Mouse (Mus musculus) midbrain, postnatal 0 days (tissue): ENCODE measurements around the gene Itga8. TPM values are rescaled to one million over a fixed set of nuclear protein-coding genes. Genes with fewer than 3 reads are reported as not detected.

Experiments used
- ATAC-seq: fragments of 200-750 bp; cut with Nextera tagmentation; 2 replicates; pipeline ENCODE4 v1.8.0; 2017; ENCODE audit warnings: moderate number of reproducible peaks, mild to moderate bottlenecking, moderate TSS enrichment, moderate library complexity; ENCODE audit not compliant: low FRiP score
- DNase-seq: peaks from one replicate; pipeline ENCODE4 v3.0.0-alpha.2; 2015; ENCODE audit warnings: low spot score
- H3K27ac ChIP-seq: fragments of 300-500 bp; sonication (generic); 2 replicates; pipeline ENCODE4 v1.5.1; 2014; ENCODE audit warnings: low read depth, mild to moderate bottlenecking, low read length, mixed read lengths
- H3K27me3 ChIP-seq: fragments of 300-500 bp; sonication (generic); 2 replicates; pipeline ENCODE4 v1.6.1; 2014; ENCODE audit warnings: low read length, control low read depth, mixed read lengths; ENCODE audit not compliant: insufficient read depth
- H3K36me3 ChIP-seq: fragments of 300-500 bp; sonication (generic); 2 replicates; pipeline ENCODE4 v1.6.1; 2014; ENCODE audit warnings: low read length, control low read depth, mixed read lengths; ENCODE audit not compliant: insufficient read depth
- H3K4me1 ChIP-seq: fragments of 300-500 bp; sonication (generic); 2 replicates; pipeline ENCODE4 v1.6.1; 2014; ENCODE audit warnings: mild to moderate bottlenecking, control low read depth, antibody characterized with exemption, low read length, mixed read lengths; ENCODE audit not compliant: insufficient read depth
- H3K4me2 ChIP-seq: fragments of 300-500 bp; sonication (generic); 2 replicates; pipeline ENCODE4 v1.6.1; 2014; ENCODE audit warnings: low read depth, mild to moderate bottlenecking, low read length, mixed read lengths; ENCODE audit not compliant: poor library complexity, severe bottlenecking
- H3K4me3 ChIP-seq: fragments of 300-500 bp; sonication (generic); 2 replicates; pipeline ENCODE4 v1.5.1; 2014; ENCODE audit warnings: low read depth, mild to moderate bottlenecking, low read length, moderate library complexity
- H3K9ac ChIP-seq: fragments of 300-500 bp; sonication (generic); replicated peaks from 2 replicates; pipeline ENCODE4 v1.6.1; 2014; ENCODE audit warnings: mild to moderate bottlenecking, low read length, moderate library complexity, mixed read lengths; ENCODE audit not compliant: poor library complexity, severe bottlenecking
- H3K9me3 ChIP-seq: fragments of 300-500 bp; sonication (generic); 2 replicates; pipeline ENCODE4 v1.6.1; 2016; ENCODE audit warnings: low read length, control low read depth
- CTCF ChIP-seq: IDR thresholded peaks from 2 replicates; pipeline ENCODE4 v1.5.1; 2016; ENCODE audit warnings: antibody characterized with exemption, mild to moderate bottlenecking
- WGBS: fragments of 180-500 bp; shearing (Covaris S2); extraction: QIAGEN DNeasy Blood & Tissue Kit; methylation state at CpG from one replicate; pipeline ENCODE4 v1.1.7; 2014; 5-methylcytosine and 5-hydroxymethylcytosine counted together
- polyA plus RNA-seq: library from polyadenylated mRNA; unstranded; fragments of >200 nt; fragmentation: Nextera tagmentation; extraction: Ambion mirVana; gene quantifications from 2 replicates; pipeline ENCODE4 v1.2.1, GENCODE M21; 2015
- total RNA-seq: library from RNA; depleted of rRNA; stranded (reverse); fragments of >200 nt; gene quantifications from 2 replicates; pipeline ENCODE4 v1.2.3, GENCODE M21; 2014

Itga8 gene
- total and polyA plus RNA-seq, 2 experiments from 2014 or later, result 1.3 to 5.4 TPM

- no peak for DNase-seq
- ATAC-seq, result no peak
- Histone ChIP-seq H3K27ac (no peak overlapping the region), H3K4me1 (no peaks in the 10 kb centered on the region), H3K27me3 (no peaks in the 10 kb centered on the region), H3K9ac (no peak overlapping the region), H3K9me3 (no peaks in the 10 kb centered on the region), H3K4me3 (no peak overlapping the region), H3K4me2 (no peak overlapping the region), H3K36me3 (no peaks in the 10 kb centered on the region)
- 84% methylated on average over 7 of the region's 7 CpGs for WGBS
- TF ChIP-seq CTCF, result no peak
Measured at GRCm38 (mm10) chr2:12092203-12092984, 209.3 kb downstream of the Itga8 start.

GRCm38 (mm10) chr2:12090993-12091392 lies 210.7 kb downstream of the Itga8 start:
- no peak for TF ChIP-seq CTCF
- 88% methylated on average over 2 of the region's 2 CpGs for WGBS
- ATAC-seq (no peak), DNase-seq (no peak)
- H3K4me2 ChIP-seq, result no peak overlapping the region
- no peaks in the 10 kb centered on the region for H3K4me1 ChIP-seq
- H3K9ac ChIP-seq, result no peak overlapping the region
- no peaks in the 10 kb centered on the region for H3K9me3 ChIP-seq
- no peaks in the 10 kb centered on the region for H3K27me3 ChIP-seq
- no peak overlapping the region for H3K27ac ChIP-seq
- H3K4me3 ChIP-seq, result no peak overlapping the region
- H3K36me3 ChIP-seq, result no peaks in the 10 kb centered on the region

DNA sequence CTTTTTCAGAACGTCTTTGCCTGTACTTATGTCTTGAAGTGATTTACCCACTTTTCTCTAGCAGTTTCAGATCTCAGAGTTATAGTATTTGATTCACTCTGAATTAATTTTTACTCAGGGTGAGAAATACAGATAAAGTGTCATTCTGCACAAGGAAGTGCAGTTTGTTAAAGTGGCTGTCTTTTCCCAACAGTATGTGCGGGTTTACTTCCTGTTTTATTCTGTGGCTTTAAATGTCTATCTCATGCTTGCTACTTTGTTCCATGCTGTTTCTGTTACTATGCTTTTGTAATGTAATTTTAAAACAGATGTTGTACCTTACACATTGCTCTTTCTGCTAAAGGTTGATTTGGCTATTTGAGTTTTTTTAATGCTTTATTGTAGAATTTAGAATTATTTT lies 216.2 kb downstream of the Itga8 start:
- no peaks in the 10 kb centered on the region for H3K27me3 ChIP-seq
- no peak for DNase-seq
- H3K9ac ChIP-seq, result no peak overlapping the region
- H3K27ac ChIP-seq, result no peak overlapping the region
- no peak for TF ChIP-seq CTCF
- H3K4me3 ChIP-seq, result no peak overlapping the region
- no peaks in the 10 kb centered on the region for H3K4me1 ChIP-seq
- H3K36me3 ChIP-seq, result no peaks in the 10 kb centered on the region
- no peak overlapping the region for H3K4me2 ChIP-seq
- no peaks in the 10 kb centered on the region for H3K9me3 ChIP-seq
- 88% methylated on average over 2 of the region's 2 CpGs for WGBS
- ATAC-seq, result no peak

DNA sequence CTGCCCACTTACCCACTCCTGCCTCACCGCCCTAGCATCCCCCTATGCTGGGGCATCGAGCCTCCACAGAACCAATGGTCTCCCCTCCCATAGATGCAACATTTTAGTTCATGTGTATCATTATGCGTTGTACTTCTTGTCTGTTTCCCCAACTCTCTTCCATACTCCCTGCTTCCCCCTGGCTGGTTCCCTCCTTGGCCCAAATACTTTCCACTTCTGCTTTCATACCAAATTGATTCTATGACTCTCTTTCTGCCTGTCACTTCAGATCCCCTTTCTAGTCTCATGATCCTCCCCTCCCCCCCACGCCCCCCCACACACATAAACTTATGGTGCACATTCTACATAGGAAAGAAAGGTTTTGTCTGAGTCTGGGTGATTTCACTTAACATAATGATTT lies 217.4 kb downstream of the Itga8 start:
- no peak overlapping the region for H3K27ac ChIP-seq
- DNase-seq (no peak), ATAC-seq (no peak)
- H3K4me1 ChIP-seq, result no peaks in the 10 kb centered on the region
- H3K27me3 ChIP-seq, result no peaks in the 10 kb centered on the region
- H3K9ac ChIP-seq, result no peak overlapping the region
- no peak overlapping the region for H3K4me2 ChIP-seq
- TF ChIP-seq CTCF, result no peak
- no peaks in the 10 kb centered on the region for H3K9me3 ChIP-seq
- no peak overlapping the region for H3K4me3 ChIP-seq
- H3K36me3 ChIP-seq, result no peaks in the 10 kb centered on the region
- 83% methylated on average over 4 of the region's 4 CpGs for WGBS

DNA sequence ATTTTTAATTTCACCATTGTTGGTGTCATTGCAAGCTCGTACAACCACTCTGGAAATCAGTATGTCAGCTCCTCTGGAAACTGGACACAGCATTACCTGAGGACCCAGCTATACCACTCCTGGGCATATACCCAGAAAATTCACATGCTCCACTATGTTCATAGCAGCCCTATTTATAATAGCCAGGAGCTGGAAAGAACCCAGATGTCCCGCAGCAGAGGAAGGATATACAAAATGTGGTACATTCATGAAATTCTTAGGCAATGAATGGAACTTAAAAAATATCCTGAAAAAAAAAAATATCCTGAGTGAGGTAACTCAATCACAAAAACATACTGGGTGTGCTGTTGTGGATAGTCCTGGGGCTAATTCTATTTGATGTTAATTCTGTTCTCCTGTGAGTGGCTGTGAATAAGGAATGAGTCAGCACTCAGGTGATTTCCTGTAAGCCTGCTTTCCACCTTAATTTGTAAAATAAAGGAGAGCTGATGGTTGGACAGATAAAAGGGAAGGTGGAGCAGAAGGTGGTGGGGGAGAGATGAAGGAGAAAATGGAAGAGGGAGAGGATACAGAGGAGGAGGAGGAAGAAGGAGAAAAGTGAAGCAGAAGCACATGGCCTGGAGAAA lies 224.3 kb downstream of the Itga8 start:
- no peak overlapping the region for H3K4me3 ChIP-seq
- H3K4me2 ChIP-seq, result no peak overlapping the region
- no peaks in the 10 kb centered on the region for H3K27me3 ChIP-seq
- DNase-seq (no peak), ATAC-seq (no peak)
- 89% methylated on average over 2 of the region's 2 CpGs for WGBS
- H3K9me3 ChIP-seq, result no peaks in the 10 kb centered on the region
- H3K27ac ChIP-seq, result no peak overlapping the region
- no peak overlapping the region for H3K9ac ChIP-seq
- H3K4me1 ChIP-seq, result no peaks in the 10 kb centered on the region
- no peaks in the 10 kb centered on the region for H3K36me3 ChIP-seq
- no peak for TF ChIP-seq CTCF

DNA sequence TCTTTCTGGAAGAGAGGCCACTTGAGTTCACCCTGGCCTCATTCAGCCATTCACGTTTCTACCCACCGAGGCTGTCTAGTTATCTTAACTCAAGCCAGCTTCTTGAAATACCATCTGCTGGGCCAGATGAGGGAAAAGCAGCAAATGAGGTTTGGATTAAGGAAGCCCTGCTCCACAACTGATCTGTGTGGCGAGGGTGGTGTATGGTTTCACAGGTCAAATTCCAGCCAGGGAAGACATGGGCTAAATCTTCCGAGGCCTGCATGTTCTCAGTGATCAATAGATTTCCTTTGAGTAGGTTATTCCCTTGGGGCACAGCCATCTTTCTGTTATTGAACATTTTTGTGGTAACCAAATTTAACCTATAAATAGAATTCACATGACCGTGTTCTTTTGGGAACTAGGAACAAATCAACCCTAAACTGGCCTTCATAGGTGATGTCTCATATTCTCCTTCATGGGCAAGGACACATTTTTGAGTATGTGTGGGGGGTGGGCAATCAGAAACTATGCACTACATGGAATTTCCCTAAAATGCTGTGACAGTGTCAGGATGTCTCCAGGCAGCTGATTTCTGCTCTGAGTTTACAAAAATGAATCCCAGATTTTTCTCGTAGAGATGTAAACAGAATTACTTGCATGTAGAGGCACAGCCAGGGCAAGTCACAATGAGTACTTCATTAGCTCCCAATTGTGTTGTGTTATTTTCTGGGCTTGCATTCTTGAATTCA lies 235.9 kb downstream of the Itga8 start:
- H3K9me3 ChIP-seq, result no peaks in the 10 kb centered on the region
- no peak overlapping the region for H3K4me2 ChIP-seq
- no peak for TF ChIP-seq CTCF
- no peaks in the 10 kb centered on the region for H3K36me3 ChIP-seq
- ATAC-seq (no peak), DNase-seq (no peak)
- no peak overlapping the region for H3K27ac ChIP-seq
- H3K27me3 ChIP-seq, result no peaks in the 10 kb centered on the region
- H3K4me3 ChIP-seq, result no peak overlapping the region
- no peak overlapping the region for H3K9ac ChIP-seq
- no peaks in the 10 kb centered on the region for H3K4me1 ChIP-seq
- 82% methylated on average over 6 of the region's 6 CpGs for WGBS
